Mouse (Mus musculus) induced T-regulatory cell, adult 2 months (primary cell): ENCODE measurements around the gene Krtap19-5.

Experiments used
- DNase-seq: peaks from one replicate; pipeline ENCODE4 v3.0.0-alpha.2; 2012; ENCODE audit warnings: low read depth

Gene Krtap19-5

DNA sequence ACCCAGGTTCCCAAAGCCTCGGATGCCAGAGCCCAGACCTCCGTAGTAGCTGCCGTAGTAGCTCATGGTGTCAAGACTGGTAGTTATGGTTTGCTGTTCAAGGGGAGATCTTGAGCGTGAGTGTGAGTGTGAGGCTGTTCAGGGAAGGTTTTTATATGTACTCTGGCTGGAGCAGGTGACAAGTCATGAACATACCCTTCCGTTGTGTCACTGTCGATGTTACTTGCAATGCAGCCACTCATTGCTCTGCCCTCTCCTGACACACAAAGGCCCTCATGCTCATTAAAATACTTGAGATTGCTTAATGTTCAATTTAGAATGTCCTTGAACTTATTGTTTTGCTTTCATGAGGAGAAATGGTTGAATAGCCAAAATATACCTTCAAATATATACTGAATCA lies at the start of gene Krtap19-5:
Gene Krtap19-5, minus strand, starts transcription at position 101 of the 400 bp plus-strand sequence.
- DNase-seq, result no peak

DNA sequence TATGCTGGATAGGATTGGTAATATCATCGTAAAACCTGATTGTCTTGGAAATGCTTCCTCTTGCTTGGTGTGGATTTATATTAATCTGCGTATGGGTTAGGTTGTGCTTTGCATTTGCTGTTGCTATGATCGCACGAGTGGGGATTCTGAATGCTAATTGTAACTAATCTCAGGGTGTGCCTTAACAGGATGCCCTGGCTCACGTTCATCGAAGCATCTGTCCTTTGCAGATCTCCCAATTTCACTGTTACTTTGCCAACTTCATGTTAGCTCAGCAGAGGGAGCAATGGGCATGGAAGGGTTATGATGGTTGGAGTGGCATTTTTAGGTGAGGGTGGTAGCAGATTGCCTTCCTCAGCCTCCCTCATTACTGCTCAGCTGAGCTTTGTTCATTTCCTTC lies 44.8 kb upstream of the Krtap19-5 start:
- no peak for DNase-seq

GRCm38 (mm10) chr16:88938252-88938651 lies 42.0 kb upstream of the Krtap19-5 start:
- DNase-seq, result peak; percentile 1

DNA sequence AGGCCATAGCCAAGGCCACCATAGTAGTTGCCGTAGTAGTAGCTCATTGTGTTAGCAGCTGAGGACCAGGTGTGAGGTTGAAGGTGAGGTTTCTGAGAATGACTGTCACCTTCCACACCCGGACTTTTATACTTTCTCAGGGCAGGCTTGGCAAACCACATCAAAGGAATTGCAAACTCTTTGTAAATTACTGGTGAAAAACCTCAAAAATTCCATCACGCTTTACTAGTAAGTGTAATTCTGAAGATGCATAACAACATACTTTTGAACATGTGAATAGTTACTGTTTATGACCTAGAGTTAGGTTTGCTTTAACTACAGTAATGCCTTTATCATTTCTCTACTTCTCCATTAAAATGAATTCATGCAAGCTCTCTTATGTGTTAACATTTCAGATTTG lies 35.9 kb upstream of the Krtap19-5 start, which contains the start of gene Krtap19-9b:
Gene Krtap19-9b, minus strand, starts transcription at position 101 of the 400 bp plus-strand sequence.
- DNase-seq, result no peak

DNA sequence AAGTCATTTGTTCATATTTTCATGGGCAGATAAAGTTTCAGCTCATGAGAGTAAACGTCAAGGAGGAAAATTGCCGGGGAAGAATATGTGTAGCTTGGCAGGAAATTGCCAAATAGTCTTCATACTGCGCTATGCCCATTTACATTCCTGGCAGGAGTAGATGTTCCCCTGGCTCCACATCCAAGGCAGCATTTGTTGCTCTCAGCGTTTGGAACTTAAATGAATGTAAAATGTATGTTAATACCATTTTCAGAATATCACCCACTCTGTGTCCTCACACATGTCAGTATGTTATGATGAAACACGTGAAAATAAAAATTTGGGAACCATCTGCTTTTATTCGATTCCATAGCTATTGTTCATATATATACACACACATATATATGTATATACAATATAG lies 9.4 kb downstream of the Krtap19-5 start:
- DNase-seq, result no peak

DNA sequence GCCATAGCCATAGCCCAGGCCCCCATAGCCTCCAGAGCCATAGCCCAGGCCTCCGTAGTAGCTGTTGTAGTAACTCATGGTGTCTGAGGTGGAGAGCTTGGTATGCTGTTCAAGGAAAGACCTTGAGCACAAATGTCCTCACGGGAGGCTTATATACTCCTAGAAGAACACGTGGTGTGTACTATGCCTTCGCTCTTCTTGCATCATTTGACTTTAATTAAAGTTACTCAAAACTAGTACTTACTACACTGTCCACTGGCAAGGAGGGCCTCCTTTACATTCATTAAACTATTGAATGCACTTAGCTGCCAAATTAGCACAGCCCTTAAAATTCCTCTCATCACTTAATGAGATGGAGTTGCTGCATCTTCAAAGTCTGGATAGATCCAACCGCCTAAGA lies 11.3 kb downstream of the Krtap19-5 start, which contains the start of gene Krtap19-4:
Gene Krtap19-4, minus strand, starts transcription at position 101 of the 400 bp plus-strand sequence.
- DNase-seq, result no peak

DNA sequence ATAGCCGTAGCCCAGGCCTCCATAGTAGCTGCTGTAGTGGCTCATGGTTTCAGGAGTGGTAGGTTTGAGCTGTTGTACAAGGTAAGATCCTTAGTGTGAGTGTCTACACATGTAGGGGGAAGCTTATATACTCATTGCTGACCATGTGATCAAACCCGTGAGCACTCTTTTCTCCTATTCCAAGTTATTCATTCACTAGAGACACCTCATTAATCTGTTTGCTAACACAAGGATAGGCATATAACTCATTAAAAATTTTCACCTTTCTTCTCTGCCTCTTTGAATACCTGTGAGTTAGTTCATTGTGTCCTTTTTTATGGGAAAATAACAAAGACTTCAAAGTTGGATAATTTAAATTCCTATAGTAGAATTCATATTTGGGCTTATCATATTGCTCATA lies 18.3 kb downstream of the Krtap19-5 start, which contains the start of gene Krtap19-3:
Gene Krtap19-3, minus strand, starts transcription at position 101 of the 400 bp plus-strand sequence.
- DNase-seq, result no peak

DNA sequence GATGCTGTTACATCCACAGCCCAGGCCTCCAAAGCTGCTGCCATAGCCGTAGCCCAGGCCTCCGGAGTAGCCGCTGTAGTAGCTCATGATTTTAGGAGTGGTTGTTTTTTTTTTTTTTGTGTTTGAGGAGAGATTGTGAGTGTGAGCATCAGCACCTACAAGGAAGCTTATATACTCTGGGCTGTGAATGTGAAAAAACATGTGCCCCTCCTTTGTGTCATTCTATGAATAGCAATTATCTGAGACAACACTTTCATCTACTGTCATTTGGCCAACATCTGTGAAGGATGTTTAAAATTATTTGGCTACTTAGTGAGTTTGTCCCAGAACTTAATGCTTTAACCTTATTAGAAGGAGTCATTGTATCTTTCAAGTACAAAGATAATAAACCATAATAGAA lies 22.1 kb downstream of the Krtap19-5 start, which contains the start of gene Krtap19-2:
Gene Krtap19-2, minus strand, starts transcription at position 101 of the 400 bp plus-strand sequence.
- DNase-seq, result no peak

DNA sequence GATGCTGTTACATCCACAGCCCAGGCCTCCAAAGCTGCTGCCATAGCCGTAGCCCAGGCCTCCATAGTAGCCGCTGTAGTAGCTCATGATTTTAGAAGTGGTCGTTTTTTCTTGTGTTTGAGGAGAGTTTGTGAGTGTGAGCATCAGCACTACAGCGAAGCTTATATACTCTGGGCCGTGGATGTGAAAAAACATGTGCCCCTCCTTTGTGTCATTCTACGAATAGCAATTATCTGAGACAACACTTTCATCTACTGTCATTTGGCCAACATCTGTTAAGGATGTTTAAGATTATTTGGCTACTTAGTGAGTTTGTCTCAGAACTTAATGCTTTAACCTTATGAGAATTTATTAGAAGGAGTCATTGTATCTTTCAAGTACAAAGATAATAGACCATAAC lies 26.9 kb downstream of the Krtap19-5 start, which contains the start of gene Krtap19-1:
Gene Krtap19-1, minus strand, starts transcription at position 101 of the 400 bp plus-strand sequence.
- no peak for DNase-seq

GRCm38 (mm10) chr16:88864887-88865407 lies 31.3 kb downstream of the Krtap19-5 start:
- DNase-seq, result no peak

GRCm38 (mm10) chr16:88851450-88851849 lies 44.8 kb downstream of the Krtap19-5 start:
- DNase-seq, result peak; percentile 8

DNA sequence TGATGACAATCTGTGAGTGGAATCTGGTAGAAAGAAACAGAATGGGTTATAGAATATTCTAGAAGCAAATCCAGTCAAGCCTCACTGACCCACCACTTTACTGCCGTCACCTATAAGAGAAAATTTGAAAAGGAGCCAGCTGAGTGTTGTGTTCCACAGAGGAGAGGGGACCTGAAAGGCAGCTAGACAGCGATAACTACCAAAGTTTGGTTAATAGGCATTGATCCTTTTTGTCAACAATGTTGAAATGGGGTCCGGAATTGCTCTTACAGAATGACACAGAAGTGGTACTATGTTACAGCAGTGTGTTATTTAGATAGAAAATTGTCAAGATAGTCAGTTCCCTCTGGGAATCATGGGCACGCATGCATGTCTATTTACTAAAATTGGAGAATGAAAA lies 47.7 kb downstream of the Krtap19-5 start:
- no peak for DNase-seq

GRCm38 (mm10) chr16:88847363-88847762 lies 48.9 kb downstream of the Krtap19-5 start:
- no peak for DNase-seq
